Mouse (Mus musculus): ENCODE results near the gene Tulp3. TPM values are rescaled to one million over a fixed set of nuclear protein-coding genes. Genes with fewer than 3 reads are reported as not detected.

Gene Tulp3
- total and polyA plus RNA-seq, 2 experiments from 2014 or later = 5.1 TPM

GRCm38 (mm10) chr6:128279099-128279498 is 76.6 kb downstream of the Tulp3 start:
- Histone ChIP-seq H3K9me3 (replicated peaks; ENCODE audit: control insufficient read depth, low read length) (no peaks in the 10 kb centered on the region), H3K4me1 (ENCODE audit: control insufficient read depth, insufficient read depth) (no peaks in the 10 kb centered on the region), H3K9ac (replicated peaks; ENCODE audit: low read depth, low read length) (no peak overlapping the region), H3K36me3 (replicated peaks; ENCODE audit: control insufficient read depth, insufficient read depth, low read length) (no peaks in the 10 kb centered on the region), H3K27me3 (ENCODE audit: control insufficient read depth, insufficient read depth, low read length) (no peaks in the 10 kb centered on the region), H3K4me3 (ENCODE audit: low read depth, low read length) (no peak overlapping the region), H3K4me2 (ENCODE audit: low read depth, low read length) (no peak overlapping the region), H3K27ac (ENCODE audit: low read depth) (no peak overlapping the region)
- no peak for ATAC-seq (ENCODE audit: insufficient read depth, low read depth)
- no peak for DNase-seq (ENCODE audit: low spot score)
- WGBS = 57% methylated on average over 4 of the region's 4 CpGs
- TF ChIP-seq EP300 (IDR thresholded peaks at IDR 0.05; ENCODE audit: low read depth) (no peak), CTCF (IDR thresholded peaks at IDR 0.05; ENCODE audit: low read depth) (no peak)

GRCm38 (mm10) chr6:128277132-128278085 is 78.2 kb downstream of the Tulp3 start:
- ATAC-seq (ENCODE audit: insufficient read depth, low read depth) = 0 out of 2 replicates have a peak, but pooled peaks have one; percentile 8
- Histone ChIP-seq H3K9ac (replicated peaks; ENCODE audit: low read depth, low read length) (no peak overlapping the region), H3K4me1 (ENCODE audit: control insufficient read depth, insufficient read depth) (no peaks in the 10 kb centered on the region), H3K4me2 (ENCODE audit: low read depth, low read length) (no peak overlapping the region), H3K27ac (ENCODE audit: low read depth) (no peak overlapping the region), H3K9me3 (replicated peaks; ENCODE audit: control insufficient read depth, low read length) (no peaks in the 10 kb centered on the region), H3K4me3 (ENCODE audit: low read depth, low read length) (no peak overlapping the region), H3K27me3 (ENCODE audit: control insufficient read depth, insufficient read depth, low read length) (no peaks in the 10 kb centered on the region), H3K36me3 (replicated peaks; ENCODE audit: control insufficient read depth, insufficient read depth, low read length) (no peaks in the 10 kb centered on the region)
- no peak for DNase-seq (ENCODE audit: low spot score)
- TF ChIP-seq EP300 (IDR thresholded peaks at IDR 0.05; ENCODE audit: low read depth) (no peak), CTCF (IDR thresholded peaks at IDR 0.05; ENCODE audit: low read depth) (no peak)
- 76% methylated on average over 11 of the region's 11 CpGs for WGBS

- H3K27ac ChIP-seq (ENCODE audit: low read depth) = no peak overlapping the region
- no peaks in the 10 kb centered on the region for H3K4me1 ChIP-seq (ENCODE audit: control insufficient read depth, insufficient read depth)
- H3K4me3 ChIP-seq (ENCODE audit: low read depth, low read length) = no peak overlapping the region
- H3K4me2 ChIP-seq (ENCODE audit: low read depth, low read length) = no peak overlapping the region
- no peak overlapping the region for H3K9ac ChIP-seq (replicated peaks; ENCODE audit: low read depth, low read length)
- no peaks in the 10 kb centered on the region for H3K27me3 ChIP-seq (ENCODE audit: control insufficient read depth, insufficient read depth, low read length)
- H3K36me3 ChIP-seq (replicated peaks; ENCODE audit: control insufficient read depth, insufficient read depth, low read length) = no peaks in the 10 kb centered on the region
- DNase-seq (ENCODE audit: low spot score) = no peak
- 76% methylated on average over 6 of the region's 6 CpGs for WGBS
- 0 out of 2 replicates have a peak, but pooled peaks have one; percentile 36 for ATAC-seq (ENCODE audit: insufficient read depth, low read depth)
- no peaks in the 10 kb centered on the region for H3K9me3 ChIP-seq (replicated peaks; ENCODE audit: control insufficient read depth, low read length)
- TF ChIP-seq CTCF (IDR thresholded peaks at IDR 0.05; ENCODE audit: low read depth) (no peak), EP300 (IDR thresholded peaks at IDR 0.05; ENCODE audit: low read depth) (no peak)
Observed at GRCm38 (mm10) chr6:128276349-128276748, 79.3 kb downstream of the Tulp3 start.

- Histone ChIP-seq H3K36me3 (replicated peaks; ENCODE audit: control insufficient read depth, insufficient read depth, low read length) (no peaks in the 10 kb centered on the region), H3K4me2 (ENCODE audit: low read depth, low read length) (no peak overlapping the region), H3K4me3 (ENCODE audit: low read depth, low read length) (no peak overlapping the region), H3K4me1 (ENCODE audit: control insufficient read depth, insufficient read depth) (no peaks in the 10 kb centered on the region), H3K9me3 (replicated peaks; ENCODE audit: control insufficient read depth, low read length) (no peaks in the 10 kb centered on the region), H3K27ac (ENCODE audit: low read depth) (no peak overlapping the region), H3K27me3 (ENCODE audit: control insufficient read depth, insufficient read depth, low read length) (no peaks in the 10 kb centered on the region), H3K9ac (replicated peaks; ENCODE audit: low read depth, low read length) (no peak overlapping the region)
- DNase-seq (ENCODE audit: low spot score) = no peak
- 80% methylated on average over 8 of the region's 8 CpGs for WGBS
- TF ChIP-seq EP300 (IDR thresholded peaks at IDR 0.05; ENCODE audit: low read depth) = no peak
- TF ChIP-seq CTCF (IDR thresholded peaks at IDR 0.05; ENCODE audit: low read depth) = no peak
- ATAC-seq (ENCODE audit: insufficient read depth, low read depth) = no peak
Observed at GRCm38 (mm10) chr6:128275506-128276064, 80.1 kb downstream of the Tulp3 start.

- ATAC-seq (ENCODE audit: insufficient read depth, low read depth) (no peak), DNase-seq (ENCODE audit: low spot score) (no peak)
- H3K9ac ChIP-seq (replicated peaks; ENCODE audit: low read depth, low read length) = no peak overlapping the region
- no peaks in the 10 kb centered on the region for H3K4me1 ChIP-seq (ENCODE audit: control insufficient read depth, insufficient read depth)
- no peaks in the 10 kb centered on the region for H3K36me3 ChIP-seq (replicated peaks; ENCODE audit: control insufficient read depth, insufficient read depth, low read length)
- no peaks in the 10 kb centered on the region for H3K27me3 ChIP-seq (ENCODE audit: control insufficient read depth, insufficient read depth, low read length)
- H3K4me2 ChIP-seq (ENCODE audit: low read depth, low read length) = no peak overlapping the region
- TF ChIP-seq CTCF (IDR thresholded peaks at IDR 0.05; ENCODE audit: low read depth) (no peak), EP300 (IDR thresholded peaks at IDR 0.05; ENCODE audit: low read depth) (no peak)
- 93% methylated on average over 1 of the region's 1 CpGs for WGBS
- no peak overlapping the region for H3K27ac ChIP-seq (ENCODE audit: low read depth)
- H3K4me3 ChIP-seq (ENCODE audit: low read depth, low read length) = no peak overlapping the region
- no peaks in the 10 kb centered on the region for H3K9me3 ChIP-seq (replicated peaks; ENCODE audit: control insufficient read depth, low read length)
Observed at GRCm38 (mm10) chr6:128273507-128273906, 82.1 kb downstream of the Tulp3 start.

All from heart, postnatal 0 days (tissue).